Mouse (Mus musculus): Measurements from ENCODE around the gene Prr15l. TPM values are rescaled to one million over a fixed set of nuclear protein-coding genes. Genes with fewer than 3 reads are reported as not detected.

Prr15l gene
- polyA plus RNA-seq, 1 experiment from 2014 or later = 1.7 TPM

DNA sequence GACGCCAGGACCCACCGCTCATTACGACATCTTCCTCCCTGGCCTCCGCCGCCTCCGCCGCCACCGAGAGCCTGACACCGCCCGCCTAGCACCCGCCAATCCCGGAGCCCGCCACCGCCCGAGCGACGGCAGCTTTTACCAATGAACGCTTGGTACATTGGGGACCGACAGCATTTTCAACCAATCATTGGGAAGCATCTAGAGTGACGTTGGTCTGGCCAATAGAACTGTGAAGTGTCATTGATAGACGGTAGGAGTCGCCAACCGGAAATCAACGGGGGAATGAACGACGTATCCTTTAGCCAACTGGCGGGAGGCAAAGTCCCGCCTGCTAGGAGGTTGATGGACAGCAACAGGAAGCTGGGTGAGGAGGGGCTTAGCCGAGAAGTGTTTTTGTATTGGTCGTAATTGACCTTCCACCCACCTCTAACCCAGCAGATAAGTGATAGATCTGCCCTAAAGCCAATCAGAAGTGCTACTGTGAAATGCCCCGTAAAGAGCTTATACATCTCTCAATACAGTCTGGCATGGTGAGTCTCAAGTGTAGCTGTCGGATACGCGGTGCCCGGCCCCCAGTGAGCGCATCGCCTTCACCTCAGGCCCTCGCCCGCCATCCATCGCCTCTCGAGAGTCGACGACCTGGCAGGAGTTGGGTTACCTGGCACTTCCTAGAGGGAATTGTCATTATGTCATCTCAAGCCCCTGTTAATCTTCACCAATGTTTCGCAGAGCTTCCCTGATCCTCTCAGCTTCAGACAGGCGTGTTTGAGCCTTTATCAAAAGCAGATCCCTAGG is 49.9 kb downstream of the Prr15l start:
- Histone ChIP-seq H3K9ac (replicated peaks; ENCODE audit: low read length) (peak overlapping the region; percentile 93), H3K9me3 (replicated peaks; ENCODE audit: control insufficient read depth, low read length) (no peaks in the 10 kb centered on the region), H3K36me3 (replicated peaks; ENCODE audit: control insufficient read depth, insufficient read depth, low read depth, low read length) (no peaks in the 10 kb centered on the region), H3K4me1 (ENCODE audit: control insufficient read depth, insufficient read depth, low read length) (no peaks in the 10 kb centered on the region), H3K4me3 (ENCODE audit: low read depth, low read length) (peak overlapping the region; percentile 79), H3K4me2 (ENCODE audit: low read depth, low read length) (peak overlapping the region; percentile 42), H3K27me3 (ENCODE audit: control insufficient read depth, insufficient read depth, low read length) (no peaks in the 10 kb centered on the region), H3K27ac (replicated peaks; ENCODE audit: low read depth, low read length) (peak overlapping the region; percentile 84)
- peak; percentile 94 for ATAC-seq (replicated peaks; ENCODE audit: insufficient number of reproducible peaks, low FRiP score, low TSS enrichment, low read depth)
- under 1% methylated on average over 45 of the region's 45 CpGs for WGBS
- DNase-seq (ENCODE audit: low spot score) = peak; percentile 100

GRCm38 (mm10) chr11:96978401-96979246 is 50.7 kb downstream of the Prr15l start:
- DNase-seq (ENCODE audit: low spot score) (no peak), ATAC-seq (replicated peaks; ENCODE audit: insufficient number of reproducible peaks, low FRiP score, low TSS enrichment, low read depth) (no peak)
- WGBS = 29% methylated on average over 17 of the region's 17 CpGs
- Histone ChIP-seq H3K27ac (replicated peaks; ENCODE audit: low read depth, low read length) (peak overlapping the region; percentile 53), H3K4me3 (ENCODE audit: low read depth, low read length) (peak overlapping the region; percentile 34), H3K9ac (replicated peaks; ENCODE audit: low read length) (peak overlapping the region; percentile 59), H3K9me3 (replicated peaks; ENCODE audit: control insufficient read depth, low read length) (no peaks in the 10 kb centered on the region), H3K27me3 (ENCODE audit: control insufficient read depth, insufficient read depth, low read length) (no peaks in the 10 kb centered on the region), H3K4me2 (ENCODE audit: low read depth, low read length) (peak overlapping the region; percentile 42), H3K36me3 (replicated peaks; ENCODE audit: control insufficient read depth, insufficient read depth, low read depth, low read length) (no peaks in the 10 kb centered on the region), H3K4me1 (ENCODE audit: control insufficient read depth, insufficient read depth, low read length) (no peaks in the 10 kb centered on the region)

GRCm38 (mm10) chr11:96979329-96979728 is 51.4 kb downstream of the Prr15l start:
- no peaks in the 10 kb centered on the region for H3K36me3 ChIP-seq (replicated peaks; ENCODE audit: control insufficient read depth, insufficient read depth, low read depth, low read length)
- H3K27ac ChIP-seq (replicated peaks; ENCODE audit: low read depth, low read length) = no peak overlapping the region
- no peaks in the 10 kb centered on the region for H3K27me3 ChIP-seq (ENCODE audit: control insufficient read depth, insufficient read depth, low read length)
- H3K4me1 ChIP-seq (ENCODE audit: control insufficient read depth, insufficient read depth, low read length) = no peaks in the 10 kb centered on the region
- H3K4me2 ChIP-seq (ENCODE audit: low read depth, low read length) = no peak overlapping the region
- H3K4me3 ChIP-seq (ENCODE audit: low read depth, low read length) = no peak overlapping the region
- 76% methylated on average over 7 of the region's 7 CpGs for WGBS
- DNase-seq (ENCODE audit: low spot score) (no peak), ATAC-seq (replicated peaks; ENCODE audit: insufficient number of reproducible peaks, low FRiP score, low TSS enrichment, low read depth) (no peak)
- no peak overlapping the region for H3K9ac ChIP-seq (replicated peaks; ENCODE audit: low read length)
- H3K9me3 ChIP-seq (replicated peaks; ENCODE audit: control insufficient read depth, low read length) = no peaks in the 10 kb centered on the region

DNA sequence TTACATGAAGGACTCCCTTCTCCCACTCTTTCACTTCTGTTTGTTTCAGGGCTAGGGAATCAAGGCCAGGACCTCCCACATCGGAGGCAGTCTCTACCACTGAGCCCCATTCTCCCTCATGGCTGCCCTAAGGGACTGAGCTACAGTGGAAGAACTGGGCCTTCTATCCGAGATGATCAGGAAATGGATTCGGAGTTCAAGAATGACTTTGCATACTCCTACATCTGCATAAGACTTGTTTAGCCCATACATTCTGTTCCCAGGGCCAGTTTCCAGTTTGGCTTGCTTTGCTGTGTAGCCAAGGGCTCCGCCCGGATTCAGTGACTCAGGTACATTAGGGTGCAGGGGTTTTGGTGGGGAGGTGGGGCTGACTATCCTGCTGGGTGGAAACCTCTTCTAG is 52.1 kb downstream of the Prr15l start:
- Histone ChIP-seq H3K27ac (replicated peaks; ENCODE audit: low read depth, low read length) (no peak overlapping the region), H3K9ac (replicated peaks; ENCODE audit: low read length) (no peak overlapping the region)

GRCm38 (mm10) chr11:96981461-96981860 is 53.6 kb downstream of the Prr15l start:
- WGBS = 70% methylated on average over 15 of the region's 15 CpGs
- H3K4me2 ChIP-seq (ENCODE audit: low read depth, low read length) = no peak overlapping the region
- H3K27me3 ChIP-seq (ENCODE audit: control insufficient read depth, insufficient read depth, low read length) = peaks cover 2% of the 10 kb centered on the region
- ATAC-seq (replicated peaks; ENCODE audit: insufficient number of reproducible peaks, low FRiP score, low TSS enrichment, low read depth) (no peak), DNase-seq (ENCODE audit: low spot score) (no peak)
- H3K4me1 ChIP-seq (ENCODE audit: control insufficient read depth, insufficient read depth, low read length) = no peaks in the 10 kb centered on the region
- no peaks in the 10 kb centered on the region for H3K9me3 ChIP-seq (replicated peaks; ENCODE audit: control insufficient read depth, low read length)
- H3K9ac ChIP-seq (replicated peaks; ENCODE audit: low read length) = no peak overlapping the region
- H3K27ac ChIP-seq (replicated peaks; ENCODE audit: low read depth, low read length) = no peak overlapping the region
- no peak overlapping the region for H3K4me3 ChIP-seq (ENCODE audit: low read depth, low read length)
- H3K36me3 ChIP-seq (replicated peaks; ENCODE audit: control insufficient read depth, insufficient read depth, low read depth, low read length) = no peaks in the 10 kb centered on the region

More for the DNA sequence above, 52.1 kb downstream of the Prr15l start:
- H3K9me3 ChIP-seq (replicated peaks; ENCODE audit: control insufficient read depth, low read length) = no peaks in the 10 kb centered on the region
- ATAC-seq (replicated peaks; ENCODE audit: insufficient number of reproducible peaks, low FRiP score, low TSS enrichment, low read depth) = no peak
- no peak overlapping the region for H3K4me3 ChIP-seq (ENCODE audit: low read depth, low read length)
- 69% methylated on average over 5 of the region's 5 CpGs for WGBS
- no peaks in the 10 kb centered on the region for H3K27me3 ChIP-seq (ENCODE audit: control insufficient read depth, insufficient read depth, low read length)
- H3K4me1 ChIP-seq (ENCODE audit: control insufficient read depth, insufficient read depth, low read length) = no peaks in the 10 kb centered on the region
- no peak for DNase-seq (ENCODE audit: low spot score)
- H3K4me2 ChIP-seq (ENCODE audit: low read depth, low read length) = no peak overlapping the region
- H3K36me3 ChIP-seq (replicated peaks; ENCODE audit: control insufficient read depth, insufficient read depth, low read depth, low read length) = no peaks in the 10 kb centered on the region

DNA sequence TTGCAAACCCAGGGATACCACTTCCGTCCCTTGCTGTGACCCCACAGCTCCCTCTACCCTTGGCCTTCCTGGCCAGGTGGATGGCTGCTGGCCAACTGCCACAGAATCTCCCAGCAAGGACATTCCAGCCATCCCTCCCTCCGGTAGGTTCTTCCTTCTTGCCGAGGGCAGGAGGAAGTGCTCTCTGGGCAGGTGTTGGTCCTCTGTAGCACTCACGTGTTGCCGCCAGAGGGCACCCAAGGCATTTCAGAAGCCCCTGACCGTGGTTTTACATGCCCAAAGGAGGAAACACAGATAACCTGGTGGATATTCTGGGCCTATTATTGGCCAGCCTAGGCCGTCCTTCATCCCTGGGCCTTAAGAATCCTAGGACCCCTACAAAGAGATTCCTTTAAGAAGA is 54.5 kb downstream of the Prr15l start:
- no peak overlapping the region for H3K27ac ChIP-seq (replicated peaks; ENCODE audit: low read depth, low read length)
- H3K4me1 ChIP-seq (ENCODE audit: control insufficient read depth, insufficient read depth, low read length) = no peaks in the 10 kb centered on the region; the same call in 1 of the 2 replicates
- H3K9ac ChIP-seq (replicated peaks; ENCODE audit: low read length) = no peak overlapping the region
- H3K4me3 ChIP-seq (ENCODE audit: low read depth, low read length) = no peak overlapping the region
- WGBS = 3% methylated on average over 7 of the region's 7 CpGs
- DNase-seq (ENCODE audit: low spot score) (peak; percentile 88), ATAC-seq (replicated peaks; ENCODE audit: insufficient number of reproducible peaks, low FRiP score, low TSS enrichment, low read depth) (no peak)
- H3K27me3 ChIP-seq (ENCODE audit: control insufficient read depth, insufficient read depth, low read length) = peaks cover 2% of the 10 kb centered on the region
- H3K9me3 ChIP-seq (replicated peaks; ENCODE audit: control insufficient read depth, low read length) = no peaks in the 10 kb centered on the region
- peak overlapping the region; percentile 32 for H3K4me2 ChIP-seq (ENCODE audit: low read depth, low read length)
- no peaks in the 10 kb centered on the region for H3K36me3 ChIP-seq (replicated peaks; ENCODE audit: control insufficient read depth, insufficient read depth, low read depth, low read length)

- Histone ChIP-seq H3K36me3 (replicated peaks; ENCODE audit: control insufficient read depth, insufficient read depth, low read depth, low read length) (no peaks in the 10 kb centered on the region), H3K4me2 (ENCODE audit: low read depth, low read length) (peak within 1 kb of the TSS; percentile 32), H3K27ac (replicated peaks; ENCODE audit: low read depth, low read length) (no peak within 1 kb of the TSS), H3K9me3 (replicated peaks; ENCODE audit: control insufficient read depth, low read length) (no peaks in the 10 kb centered on the region), H3K4me3 (ENCODE audit: low read depth, low read length) (no peak within 1 kb of the TSS), H3K4me1 (ENCODE audit: control insufficient read depth, insufficient read depth, low read length) (no peaks in the 10 kb centered on the region; the same call in 1 of the 2 replicates), H3K9ac (replicated peaks; ENCODE audit: low read length) (no peak within 1 kb of the TSS), H3K27me3 (ENCODE audit: control insufficient read depth, insufficient read depth, low read length) (peaks cover 2% of the 10 kb centered on the region)
- WGBS = 80% methylated on average over 7 of the region's 7 CpGs
- no peak for DNase-seq (ENCODE audit: low spot score)
- no peak for ATAC-seq (replicated peaks; ENCODE audit: insufficient number of reproducible peaks, low FRiP score, low TSS enrichment, low read depth)
Measured at GRCm38 (mm10) chr11:96982859-96983258, 55.0 kb downstream of the Prr15l start, which contains the start of gene Sp2. Gene Sp2, minus strand, starts transcription at chr11:96982959.

DNA sequence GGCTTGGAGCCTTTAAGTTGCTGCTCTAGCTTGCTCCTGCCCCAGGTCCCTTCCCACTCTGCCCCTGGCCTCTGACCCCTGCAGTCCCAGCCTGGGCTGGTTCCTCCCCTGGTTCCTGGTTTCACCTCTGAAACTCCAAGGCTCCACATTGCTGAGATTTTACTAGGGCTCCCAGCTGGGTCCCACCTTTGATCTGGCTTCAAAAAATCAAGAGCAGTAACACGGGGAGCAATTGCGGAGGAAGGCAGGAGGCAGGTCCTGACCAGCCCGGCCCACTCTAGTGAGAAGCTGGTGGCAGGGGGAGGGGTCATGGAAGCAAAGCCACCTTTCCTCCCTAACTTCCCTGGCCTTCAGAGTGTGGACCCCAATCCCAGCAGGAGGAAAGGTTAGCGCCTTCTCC is 57.0 kb downstream of the Prr15l start:
- ATAC-seq (replicated peaks; ENCODE audit: insufficient number of reproducible peaks, low FRiP score, low TSS enrichment, low read depth) = no peak
- Histone ChIP-seq H3K27me3 (ENCODE audit: control insufficient read depth, insufficient read depth, low read length) (peaks cover 2% of the 10 kb centered on the region), H3K4me2 (ENCODE audit: low read depth, low read length) (no peak overlapping the region), H3K4me1 (ENCODE audit: control insufficient read depth, insufficient read depth, low read length) (no peaks in the 10 kb centered on the region; the same call in 1 of the 2 replicates), H3K9ac (replicated peaks; ENCODE audit: low read length) (peak overlapping the region; percentile 1; the same call in 1 of the 2 replicates), H3K36me3 (replicated peaks; ENCODE audit: control insufficient read depth, insufficient read depth, low read depth, low read length) (no peaks in the 10 kb centered on the region), H3K4me3 (ENCODE audit: low read depth, low read length) (no peak overlapping the region), H3K27ac (replicated peaks; ENCODE audit: low read depth, low read length) (no peak overlapping the region), H3K9me3 (replicated peaks; ENCODE audit: control insufficient read depth, low read length) (no peaks in the 10 kb centered on the region)
- DNase-seq (ENCODE audit: low spot score) = no peak
- WGBS = 22% methylated on average over 4 of the region's 4 CpGs

All from embryonic facial prominence, embryonic 11.5 days (tissue).